Mouse (Mus musculus): ENCODE data around the gene Spata32.

DNA sequence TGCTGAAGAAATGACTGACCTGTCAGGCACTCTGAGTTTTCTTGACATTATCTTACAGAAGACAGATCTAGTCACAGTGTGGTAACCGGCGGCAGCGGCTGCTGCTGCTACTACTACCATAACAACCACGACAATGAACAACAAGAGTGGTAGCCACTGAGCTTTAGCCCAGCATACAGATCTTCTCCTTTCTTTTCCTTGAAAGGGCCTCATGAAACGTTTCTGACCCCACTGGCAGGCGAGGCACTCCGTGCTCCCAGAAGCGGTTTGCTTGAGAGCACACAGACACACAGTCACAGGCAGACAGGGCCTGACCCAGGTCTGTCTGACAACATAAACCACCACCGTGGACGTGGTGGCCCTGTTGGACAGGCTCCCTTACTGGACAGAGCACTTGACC lies 45.3 kb upstream of the Spata32 start:
- TF ChIP-seq CTCF (IDR thresholded peaks at IDR 0.05) (no peak), EP300 (IDR thresholded peaks at IDR 0.05) (no peak)

Data from lung, postnatal 0 days (tissue).